In genomic region chr11:74506275-74506674, GRCm38 (mm10) we compare ENCODE assay signal across 21 mouse cellular contexts.
DNase-seq lines count a peak whose midpoint lies in the region; ATAC-seq lines count a peak whose summit lies in the region.
"Had no signal": no experiment of that assay in that cellular context is flagged by ENCODE, and none has a peak within 500 bp of the region (broad histone marks: within the 10 kb centered on the region; RNA-seq: fewer than 3 reads in every experiment).

No protein-coding gene starts in this region.

- peak; percentile 64 for ATAC-seq in embryonic facial prominence, embryonic 14.5 days (ENCODE audit: low read depth)
- no peak for ATAC-seq in hindbrain, embryonic 12.5 days (ENCODE audit: low FRiP score)
- peak; percentile 44; the same call in 1 of the 2 replicates for ATAC-seq in midbrain, embryonic 12.5 days (ENCODE audit: low FRiP score, low read depth)
- ATAC-seq: activated CD4-positive, CD25-positive, alpha-beta regulatory T cell, adult 4 months; forebrain, embryonic 15.5 days; hindbrain, postnatal 0 days; Patski had no signal

- no peak overlapping the region for H3K9ac ChIP-seq in embryonic facial prominence, embryonic 14.5 days (ENCODE audit: low read depth, low read length)
- no peak overlapping the region for H3K9ac ChIP-seq in hindbrain, embryonic 12.5 days
- H3K9ac ChIP-seq in midbrain, embryonic 12.5 days (replicated peaks): no peak overlapping the region
- H3K9ac ChIP-seq: embryonic facial prominence, embryonic 12.5 days; forebrain, embryonic 15.5 days; heart, embryonic 13.5 days; hindbrain, embryonic 13.5 days had no signal

- WGBS in embryonic facial prominence, embryonic 14.5 days: 64% methylated on average over 6 of the region's 6 CpGs
- 80% methylated on average over 6 of the region's 6 CpGs for WGBS in embryonic facial prominence, embryonic 10.5 days
- 79% methylated on average over 6 of the region's 6 CpGs for WGBS in hindbrain, embryonic 10.5 days
- WGBS in hindbrain, embryonic 12.5 days: 64% methylated on average over 6 of the region's 6 CpGs
- 68% methylated on average over 6 of the region's 6 CpGs for WGBS in midbrain, embryonic 12.5 days

- no peaks in the 10 kb centered on the region for H3K36me3 ChIP-seq in embryonic facial prominence, embryonic 14.5 days (ENCODE audit: control insufficient read depth, insufficient read depth, low read length)
- no peaks in the 10 kb centered on the region for H3K36me3 ChIP-seq in embryonic facial prominence, embryonic 10.5 days (replicated peaks)
- no peaks in the 10 kb centered on the region for H3K36me3 ChIP-seq in hindbrain, embryonic 10.5 days
- H3K36me3 ChIP-seq in hindbrain, embryonic 12.5 days: no peaks in the 10 kb centered on the region
- H3K36me3 ChIP-seq in midbrain, embryonic 12.5 days: no peaks in the 10 kb centered on the region
- H3K36me3 ChIP-seq: embryonic facial prominence, embryonic 12.5 days; forebrain, embryonic 15.5 days; heart, embryonic 13.5 days; hindbrain, embryonic 13.5 days had no signal

- no peaks in the 10 kb centered on the region for H3K4me1 ChIP-seq in embryonic facial prominence, embryonic 14.5 days (ENCODE audit: control insufficient read depth, insufficient read depth, low read length)
- H3K4me1 ChIP-seq in embryonic facial prominence, embryonic 10.5 days: peaks cover 3% of the 10 kb centered on the region; the same call in 1 of the 2 replicates
- peaks cover 18% of the 10 kb centered on the region for H3K4me1 ChIP-seq in hindbrain, embryonic 10.5 days (replicated peaks)
- peaks cover 7% of the 10 kb centered on the region; the same call in 1 of the 2 replicates for H3K4me1 ChIP-seq in hindbrain, embryonic 12.5 days
- H3K4me1 ChIP-seq in midbrain, embryonic 12.5 days: no peaks in the 10 kb centered on the region
- H3K4me1 ChIP-seq: forebrain, embryonic 15.5 days had no signal

- no peaks in the 10 kb centered on the region for H3K9me3 ChIP-seq in embryonic facial prominence, embryonic 14.5 days (ENCODE audit: control insufficient read depth, low read length)
- H3K9me3 ChIP-seq in embryonic facial prominence, embryonic 10.5 days: no peaks in the 10 kb centered on the region
- H3K9me3 ChIP-seq in hindbrain, embryonic 10.5 days: no peaks in the 10 kb centered on the region
- H3K9me3 ChIP-seq in hindbrain, embryonic 12.5 days (replicated peaks): no peaks in the 10 kb centered on the region
- H3K9me3 ChIP-seq in midbrain, embryonic 12.5 days: no peaks in the 10 kb centered on the region
- H3K9me3 ChIP-seq: embryonic facial prominence, embryonic 12.5 days; forebrain, embryonic 15.5 days; heart, embryonic 13.5 days; hindbrain, embryonic 13.5 days had no signal

- DNase-seq in embryonic facial prominence, embryonic 14.5 days (ENCODE audit: low spot score): peak; percentile 58
- DNase-seq in embryonic facial prominence, embryonic 10.5 days (ENCODE audit: low spot score): no peak
- DNase-seq in hindbrain, embryonic 10.5 days (ENCODE audit: low spot score): no peak
- peak; percentile 74 for DNase-seq in MN1 (ENCODE audit: low spot score)
- DNase-seq in B cell, adult 2 months: no peak
- DNase-seq in kidney, postnatal 10 days: no peak
- DNase-seq: adrenal gland, postnatal 14 days; cerebellum, adult 2 months; cerebellum, postnatal 10 days; embryo, embryonic 11 days; gastrocnemius, postnatal 36 days; heart, postnatal 36 days had no signal

- no peak overlapping the region for H3K4me2 ChIP-seq in embryonic facial prominence, embryonic 14.5 days (ENCODE audit: low read depth, low read length)
- no peak overlapping the region for H3K4me2 ChIP-seq in hindbrain, embryonic 12.5 days (replicated peaks)
- H3K4me2 ChIP-seq in midbrain, embryonic 12.5 days (replicated peaks): no peak overlapping the region
- H3K4me2 ChIP-seq: embryonic facial prominence, embryonic 12.5 days; forebrain, embryonic 15.5 days; heart, embryonic 13.5 days; hindbrain, embryonic 13.5 days had no signal

- no peak overlapping the region for H3K4me3 ChIP-seq in embryonic facial prominence, embryonic 14.5 days (ENCODE audit: low read depth, low read length)
- H3K4me3 ChIP-seq in embryonic facial prominence, embryonic 10.5 days: no peak overlapping the region
- no peak overlapping the region for H3K4me3 ChIP-seq in hindbrain, embryonic 10.5 days
- H3K4me3 ChIP-seq in hindbrain, embryonic 12.5 days: no peak overlapping the region
- no peak overlapping the region for H3K4me3 ChIP-seq in midbrain, embryonic 12.5 days
- H3K4me3 ChIP-seq: embryonic facial prominence, embryonic 12.5 days; forebrain, embryonic 15.5 days; heart, embryonic 13.5 days; hindbrain, embryonic 13.5 days had no signal

- H3K27me3 ChIP-seq in embryonic facial prominence, embryonic 14.5 days (replicated peaks; ENCODE audit: control insufficient read depth, insufficient read depth, low read length): no peaks in the 10 kb centered on the region
- H3K27me3 ChIP-seq in embryonic facial prominence, embryonic 10.5 days (replicated peaks; ENCODE audit: low read depth, poor library complexity, severe bottlenecking): no peaks in the 10 kb centered on the region
- H3K27me3 ChIP-seq in hindbrain, embryonic 10.5 days (ENCODE audit: insufficient read depth, poor library complexity, severe bottlenecking): no peaks in the 10 kb centered on the region
- no peaks in the 10 kb centered on the region for H3K27me3 ChIP-seq in hindbrain, embryonic 12.5 days
- no peaks in the 10 kb centered on the region for H3K27me3 ChIP-seq in midbrain, embryonic 12.5 days
- H3K27me3 ChIP-seq: embryonic facial prominence, embryonic 12.5 days; forebrain, embryonic 15.5 days; heart, embryonic 13.5 days; hindbrain, embryonic 13.5 days; Patski had no signal

- no peak overlapping the region for H3K27ac ChIP-seq in embryonic facial prominence, embryonic 14.5 days (replicated peaks; ENCODE audit: low read depth, low read length)
- H3K27ac ChIP-seq in embryonic facial prominence, embryonic 10.5 days (replicated peaks): no peak overlapping the region
- H3K27ac ChIP-seq in hindbrain, embryonic 10.5 days: 0 out of 2 replicates have a peak overlapping the region, but pooled peaks have one; percentile 29
- H3K27ac ChIP-seq in hindbrain, embryonic 12.5 days: no peak overlapping the region
- no peak overlapping the region for H3K27ac ChIP-seq in midbrain, embryonic 12.5 days (replicated peaks)
- H3K27ac ChIP-seq: embryonic facial prominence, embryonic 12.5 days; forebrain, embryonic 15.5 days; heart, embryonic 13.5 days; hindbrain, embryonic 13.5 days; hindbrain, postnatal 0 days had no signal

Comparison
In these comparisons a context has a peak if more than half of its experiments do, and no peak if none do; other contexts are left out.
1. DNase-seq: peak in embryonic facial prominence, embryonic 14.5 days (single experiment) and MN1 (single experiment); none in embryonic facial prominence, embryonic 10.5 days (single experiment), hindbrain, embryonic 10.5 days (single experiment), B cell, adult 2 months (0 of 2) and kidney, postnatal 10 days (single experiment).